Mouse (Mus musculus) CH12.LX (cell line): ENCODE measurements at regions not wholly inside any gene's neighbourhood (a gene's known extent, or its start where the extent isn't known, plus 50 kb on each side); places are given as distances from the start of the nearest gene placed in this dataset.
A peak's percentile ranks its signal among the peaks of the same experiment; 100 is the strongest.

ENCODE experiments used
- DNase-seq: peaks from one replicate; pipeline ENCODE4 v3.0.0-alpha.2; 2013; ENCODE audit errors: extremely low read depth
- H3K27ac ChIP-seq: 2 replicates; pipeline ENCODE4 v1.5.1; 2012; ENCODE audit warnings: low read depth, mild to moderate bottlenecking, control low read depth, moderate library complexity; ENCODE audit not compliant: insufficient read depth
- H3K27me3 ChIP-seq: replicated peaks from 2 replicates; pipeline ENCODE3; 2012; ENCODE audit warnings: inconsistent platforms
- H3K36me3 ChIP-seq, 2 experiments: replicated peaks in 1 of 2; 2 replicates each; pipeline versions ENCODE3 to v1.6.1; 2012; ENCODE audit warnings: inconsistent platforms in 1 of 2, low read length in 1 of 2, mild to moderate bottlenecking in 1 of 2, mixed read lengths in 1 of 2, moderate library complexity in 1 of 2; ENCODE audit not compliant: control insufficient read depth in 1 of 2, insufficient read depth in 1 of 2
- H3K4me1 ChIP-seq, 2 experiments: 2 replicates each; pipeline ENCODE4 v1.6.1; 2012; ENCODE audit warnings: inconsistent platforms in 1 of 2, moderate library complexity in 1 of 2; ENCODE audit not compliant: insufficient read depth in 2 of 2, control insufficient read depth in 1 of 2
- H3K4me2 ChIP-seq: 2 replicates; pipeline ENCODE4 v1.6.1; 2012; ENCODE audit warnings: low read depth, mild to moderate bottlenecking, control low read depth; ENCODE audit not compliant: poor library complexity, insufficient read depth, severe bottlenecking
- H3K4me3 ChIP-seq, 3 experiments: fragments of 150-350 bp in 1 of 3; sonication (generic) in 1 of 3; replicated peaks in 1 of 3; 2 replicates each; pipeline versions ENCODE3 to v1.5.1; 2011 to 2012; ENCODE audit warnings: low read depth in 2 of 3, low read length in 2 of 3, mild to moderate bottlenecking in 2 of 3, moderate library complexity in 2 of 3, control low read depth in 1 of 3, improper control_type of control experiment in 1 of 3, inconsistent platforms in 1 of 3, mixed read lengths in 1 of 3; ENCODE audit not compliant: poor library complexity in 1 of 3
- H3K79me2 ChIP-seq: replicated peaks from 2 replicates; pipeline ENCODE4 v1.6.1; 2012; ENCODE audit warnings: mild to moderate bottlenecking, moderate library complexity; ENCODE audit not compliant: control insufficient read depth, poor library complexity, insufficient read depth, severe bottlenecking; ENCODE audit errors: extremely low read depth
- H3K9ac ChIP-seq: 2 replicates; pipeline ENCODE4 v1.6.1; 2012; ENCODE audit warnings: low read depth, mild to moderate bottlenecking, control low read depth, moderate library complexity; ENCODE audit not compliant: insufficient read depth
- H3K9me3 ChIP-seq: replicated peaks from 2 replicates; pipeline ENCODE3; 2012; ENCODE audit warnings: low read length, inconsistent platforms, mixed read lengths
- CHD1 ChIP-seq: IDR thresholded peaks from 2 replicates; pipeline ENCODE4 v1.6.1; 2012; ENCODE audit warnings: low read depth, low read length, improper control_type of control experiment, inconsistent platforms
- CHD2 ChIP-seq: IDR thresholded peaks from 2 replicates; pipeline ENCODE4 v1.6.1; 2011; ENCODE audit warnings: low read length, improper control_type of control experiment
- CTCF ChIP-seq, 2 experiments: IDR thresholded peaks in 1 of 2; conservative IDR thresholded peaks in 1 of 2; 2 replicates each; pipeline ENCODE4 v1.5.1; 2011 to 2012; ENCODE audit warnings: low read depth in 2 of 2, low read length in 2 of 2, improper control_type of control experiment in 1 of 2, inconsistent platforms in 1 of 2, mild to moderate bottlenecking in 1 of 2, moderate library complexity in 1 of 2
- E2F4 ChIP-seq: IDR thresholded peaks from 2 replicates; pipeline ENCODE4 v1.6.1; 2011; ENCODE audit warnings: low read depth, low read length, improper control_type of control experiment; ENCODE audit not compliant: insufficient replicate concordance
- ELF1 ChIP-seq: IDR thresholded peaks from 2 replicates; pipeline ENCODE4 v1.6.1; 2014; ENCODE audit warnings: low read depth, mild to moderate bottlenecking, inconsistent platforms, low read length, improper control_type of control experiment
- EP300 ChIP-seq: IDR thresholded peaks from 2 replicates; pipeline ENCODE4 v1.6.1; 2011; ENCODE audit warnings: low read length, improper control_type of control experiment
- IRF4 ChIP-seq: IDR thresholded peaks from 2 replicates; pipeline ENCODE4 v1.6.1; 2014; ENCODE audit warnings: low read depth, mild to moderate bottlenecking, inconsistent platforms, low read length, improper control_type of control experiment
- JUND ChIP-seq: conservative IDR thresholded peaks from 2 replicates; pipeline ENCODE4 v1.6.1; 2011; ENCODE audit warnings: low read depth, low read length, improper control_type of control experiment
- KAT2A ChIP-seq: IDR thresholded peaks from 2 replicates; pipeline ENCODE4 v1.6.1; 2012; ENCODE audit warnings: low read length, improper control_type of control experiment, inconsistent platforms; ENCODE audit not compliant: insufficient replicate concordance
- MAZ ChIP-seq: IDR thresholded peaks from 2 replicates; pipeline ENCODE4 v1.6.1; 2012; ENCODE audit warnings: low read depth, mild to moderate bottlenecking, inconsistent platforms, low read length, improper control_type of control experiment, moderate library complexity
- MXI1 ChIP-seq: IDR thresholded peaks from 2 replicates; pipeline ENCODE4 v1.6.1; 2011; ENCODE audit warnings: mild to moderate bottlenecking, low read depth, low read length, improper control_type of control experiment
- POLR2AphosphoS2 ChIP-seq: IDR thresholded peaks from 2 replicates; pipeline ENCODE4 v1.6.1; 2011; ENCODE audit warnings: low read depth, low read length, improper control_type of control experiment
- RAD21 ChIP-seq: IDR thresholded peaks from 2 replicates; pipeline ENCODE4 v1.6.1; 2011; ENCODE audit warnings: low read depth, mild to moderate bottlenecking, low read length, improper control_type of control experiment, moderate library complexity
- SIN3A ChIP-seq: IDR thresholded peaks from 2 replicates; pipeline ENCODE4 v1.6.1; 2012; ENCODE audit warnings: low read length, improper control_type of control experiment, inconsistent platforms
- SMC3 ChIP-seq: IDR thresholded peaks from 2 replicates; pipeline ENCODE4 v1.6.1; 2011; ENCODE audit warnings: low read depth, low read length, improper control_type of control experiment
- TCF12 ChIP-seq: IDR thresholded peaks from 2 replicates; pipeline ENCODE4 v1.6.1; 2014; ENCODE audit warnings: low read depth, mild to moderate bottlenecking, inconsistent platforms, low read length, improper control_type of control experiment
- USF1 ChIP-seq: IDR thresholded peaks from 2 replicates; pipeline ENCODE4 v1.6.1; 2014; ENCODE audit warnings: low read depth, mild to moderate bottlenecking, inconsistent platforms, low read length, improper control_type of control experiment
- USF2 ChIP-seq: conservative IDR thresholded peaks from 2 replicates; pipeline ENCODE4 v1.6.1; 2011; ENCODE audit warnings: low read depth, low read length, improper control_type of control experiment
- ZC3H11A ChIP-seq: IDR thresholded peaks from 2 replicates; pipeline ENCODE4 v1.6.1; 2012; ENCODE audit warnings: low read depth, mild to moderate bottlenecking, inconsistent platforms, low read length, improper control_type of control experiment
- ZMIZ1 ChIP-seq: IDR thresholded peaks from 2 replicates; pipeline ENCODE4 v1.6.1; 2012; ENCODE audit warnings: low read depth, mild to moderate bottlenecking, inconsistent platforms, low read length, improper control_type of control experiment
- ZNF384 ChIP-seq: IDR thresholded peaks from 2 replicates; pipeline ENCODE4 v1.6.1; 2012; ENCODE audit warnings: low read depth, low read length, improper control_type of control experiment, inconsistent platforms
- dilution Hi-C: fragments of 300-500 bp; cut with MboI; formaldehyde crosslinking; loops from 2 replicates; pipeline ENCODE4 v1.14.3; 2020; ENCODE audit warnings: low sequenced_read_pairs; ENCODE audit not compliant: extremely low pct_unique_long_range_greater_than_20kb, extremely low pct_ligation_motif_present
- in situ Hi-C: fragments of 300-500 bp; cut with MboI; formaldehyde crosslinking; loops from 3 replicates; pipeline ENCODE4 v1.14.3; 2019; ENCODE audit warnings: low sequenced_read_pairs, low pct_ligation_motif_present, low pct_unique_long_range_greater_than_20kb, mixed read lengths

GRCm38 (mm10) chr14:45992870-45993135, 334.9 kb upstream of the Ddhd1 start:
- TF ChIP-seq IRF4 (no peak), USF2 (no peak), EP300 (no peak), ZMIZ1 (no peak), USF1 (no peak), JUND (no peak), KAT2A (no peak), POLR2AphosphoS2 (no peak)
- TF ChIP-seq, all 38 proteins: peak for 0
- Histone ChIP-seq H3K27me3 (no peaks in the 10 kb centered on the region), H3K9ac (no peak overlapping the region), H3K27ac (no peak overlapping the region), H3K4me3 (no peak overlapping the region), H3K4me1 (no peaks in the 10 kb centered on the region), H3K79me2 (no peaks in the 10 kb centered on the region), H3K9me3 (no peaks in the 10 kb centered on the region), H3K4me2 (no peak overlapping the region), H3K36me3 (no peaks in the 10 kb centered on the region)
- dilution Hi-C loops: no loop called here
- no peak for DNase-seq
- in situ Hi-C loops: no loop called here

- Histone ChIP-seq H3K79me2 (no peaks in the 10 kb centered on the region), H3K27me3 (no peaks in the 10 kb centered on the region), H3K36me3 (no peaks in the 10 kb centered on the region), H3K4me1 (no peaks in the 10 kb centered on the region), H3K9me3 (no peaks in the 10 kb centered on the region), H3K4me3 (no peak overlapping the region), H3K9ac (no peak overlapping the region), H3K4me2 (no peak overlapping the region), H3K27ac (no peak overlapping the region)
- in situ Hi-C loops: no loop called here
- dilution Hi-C loops: no loop called here
- peak; percentile 55 for DNase-seq
- TF ChIP-seq CTCF (conservative IDR thresholded peaks at IDR 0.05 in 1 of 2, IDR thresholded peaks at IDR 0.05 in 1 of 2; ENCODE audit: low read depth in 2 of 2, low read length in 2 of 2) (peak; percentile 41 to 81), MXI1 (no peak), SMC3 (peak; percentile 85), ZC3H11A (peak; percentile 40; the same call in 1 of the 2 replicates), ELF1 (no peak), RAD21 (peak; percentile 87)
Measured at GRCm38 (mm10) chr14:45993669-45994068, 335.7 kb upstream of the Ddhd1 start.

- TF ChIP-seq SIN3A (no peak), CHD2 (no peak), TCF12 (no peak), POLR2AphosphoS2 (no peak), MAZ (no peak), USF1 (no peak), ZNF384 (no peak), RAD21 (no peak), E2F4 (no peak), CHD1 (no peak)
- Histone ChIP-seq H3K27me3 (no peaks in the 10 kb centered on the region), H3K4me1 (no peaks in the 10 kb centered on the region), H3K4me3 (no peak overlapping the region), H3K4me2 (peak overlapping the region; percentile 21; the same call in 1 of the 2 replicates), H3K27ac (no peak overlapping the region), H3K36me3 (no peaks in the 10 kb centered on the region), H3K79me2 (no peaks in the 10 kb centered on the region), H3K9ac (no peak overlapping the region), H3K9me3 (no peaks in the 10 kb centered on the region)
- DNase-seq: no peak
- in situ Hi-C loops: no loop called here
- dilution Hi-C loops: no loop called here
Measured at GRCm38 (mm10) chr14:45996760-45997159, 338.8 kb upstream of the Ddhd1 start.
